Mouse (Mus musculus) limb, embryonic 10.5 days (tissue): ENCODE data around the gene Clasp1. TPM values are rescaled to one million over a fixed set of nuclear protein-coding genes. Genes with fewer than 3 reads are reported as not detected.

ENCODE experiments used
- DNase-seq: peaks from one replicate; pipeline ENCODE4 v3.0.0-alpha.2; 2017; ENCODE audit warnings: low spot score
- H3K27ac ChIP-seq: fragments of 300-500 bp; sonication (generic); 2 replicates; pipeline ENCODE4 v1.5.1; 2016; ENCODE audit warnings: mild to moderate bottlenecking
- H3K27me3 ChIP-seq: fragments of 300-500 bp; sonication (generic); 2 replicates; pipeline ENCODE4 v1.6.1; 2016; ENCODE audit warnings: low read depth, mild to moderate bottlenecking; ENCODE audit not compliant: poor library complexity, severe bottlenecking
- H3K36me3 ChIP-seq: fragments of 300-500 bp; sonication (generic); 2 replicates; pipeline ENCODE4 v1.6.1; 2016; ENCODE audit warnings: mild to moderate bottlenecking, moderate library complexity
- H3K4me1 ChIP-seq: fragments of 300-500 bp; sonication (generic); 2 replicates; pipeline ENCODE4 v1.6.1; 2016
- H3K4me3 ChIP-seq: fragments of 300-500 bp; sonication (generic); 2 replicates; pipeline ENCODE4 v1.5.1; 2016; ENCODE audit warnings: mild to moderate bottlenecking, moderate library complexity
- H3K9me3 ChIP-seq: fragments of 300-500 bp; sonication (generic); replicated peaks from 2 replicates; pipeline ENCODE4 v1.6.1; 2016; ENCODE audit warnings: mild to moderate bottlenecking
- WGBS: fragments of 180-500 bp; shearing (Covaris S2); methylation state at CpG from one replicate; pipeline ENCODE4 v1.1.7; 2016; 5-methylcytosine and 5-hydroxymethylcytosine counted together
- polyA plus RNA-seq: library from polyadenylated mRNA; unstranded; fragments of >200 nt; fragmentation: Nextera tagmentation; extraction: Ambion mirVana; gene quantifications from 2 replicates; pipeline ENCODE4 v1.2.1, GENCODE M21; 2016

Gene Clasp1
- polyA plus RNA-seq, 1 experiment from 2014 or later, result 90.1 TPM

GRCm38 (mm10) chr1:118413169-118413568 is 24.3 kb downstream of the Clasp1 start:
- Histone ChIP-seq H3K27me3 (no peaks in the 10 kb centered on the region), H3K36me3 (peaks cover 26% of the 10 kb centered on the region), H3K9me3 (no peaks in the 10 kb centered on the region), H3K4me3 (no peak overlapping the region), H3K4me1 (no peaks in the 10 kb centered on the region), H3K27ac (no peak overlapping the region)
- 90% methylated on average over 2 of the region's 2 CpGs for WGBS
- DNase-seq, result no peak

GRCm38 (mm10) chr1:118417047-118417730 is 28.3 kb downstream of the Clasp1 start:
- no peak for DNase-seq
- Histone ChIP-seq H3K27me3 (no peaks in the 10 kb centered on the region), H3K36me3 (peaks cover 51% of the 10 kb centered on the region), H3K27ac (no peak overlapping the region), H3K9me3 (no peaks in the 10 kb centered on the region), H3K4me1 (peaks cover 13% of the 10 kb centered on the region), H3K4me3 (no peak overlapping the region)
- WGBS, result 93% methylated on average over 9 of the region's 9 CpGs

- no peaks in the 10 kb centered on the region for H3K9me3 ChIP-seq
- DNase-seq, result no peak
- no peak overlapping the region for H3K27ac ChIP-seq
- WGBS, result 94% methylated on average over 8 of the region's 8 CpGs
- no peaks in the 10 kb centered on the region for H3K27me3 ChIP-seq
- H3K4me3 ChIP-seq, result no peak overlapping the region
- H3K4me1 ChIP-seq, result peaks cover 16% of the 10 kb centered on the region
- H3K36me3 ChIP-seq, result peaks cover 68% of the 10 kb centered on the region
These were observed 30.5 kb downstream of the Clasp1 start for GRCm38 (mm10) chr1:118419399-118419798.

GRCm38 (mm10) chr1:118421149-118421548 is 32.3 kb downstream of the Clasp1 start:
- Histone ChIP-seq H3K4me3 (no peak overlapping the region), H3K36me3 (peaks cover 80% of the 10 kb centered on the region), H3K27me3 (no peaks in the 10 kb centered on the region), H3K9me3 (no peaks in the 10 kb centered on the region), H3K4me1 (peaks cover 16% of the 10 kb centered on the region), H3K27ac (no peak overlapping the region)
- WGBS, result 80% methylated on average over 3 of the region's 3 CpGs
- DNase-seq, result no peak

- Histone ChIP-seq H3K9me3 (no peaks in the 10 kb centered on the region), H3K4me3 (no peak overlapping the region), H3K27ac (no peak overlapping the region), H3K36me3 (peaks cover 76% of the 10 kb centered on the region), H3K27me3 (no peaks in the 10 kb centered on the region), H3K4me1 (peaks cover 16% of the 10 kb centered on the region)
- no peak for DNase-seq
- WGBS, result 94% methylated on average over 6 of the region's 6 CpGs
These were observed 34.0 kb downstream of the Clasp1 start for GRCm38 (mm10) chr1:118422812-118423211.

GRCm38 (mm10) chr1:118425982-118426381 is 37.1 kb downstream of the Clasp1 start:
- Histone ChIP-seq H3K27me3 (no peaks in the 10 kb centered on the region), H3K9me3 (no peaks in the 10 kb centered on the region), H3K36me3 (peaks cover 62% of the 10 kb centered on the region), H3K4me1 (peaks cover 9% of the 10 kb centered on the region; the same call in 1 of the 2 replicates), H3K4me3 (no peak overlapping the region), H3K27ac (no peak overlapping the region)
- DNase-seq, result no peak
- 94% methylated on average over 2 of the region's 2 CpGs for WGBS

GRCm38 (mm10) chr1:118428354-118429084 is 39.7 kb downstream of the Clasp1 start:
- WGBS, result 89% methylated on average over 6 of the region's 6 CpGs
- H3K9me3 ChIP-seq, result no peaks in the 10 kb centered on the region
- H3K27ac ChIP-seq, result no peak overlapping the region
- no peaks in the 10 kb centered on the region for H3K4me1 ChIP-seq
- no peaks in the 10 kb centered on the region for H3K27me3 ChIP-seq
- no peak for DNase-seq
- H3K36me3 ChIP-seq, result peaks cover 48% of the 10 kb centered on the region
- no peak overlapping the region for H3K4me3 ChIP-seq

- Histone ChIP-seq H3K9me3 (no peaks in the 10 kb centered on the region), H3K36me3 (peaks cover 27% of the 10 kb centered on the region), H3K4me1 (no peaks in the 10 kb centered on the region), H3K27ac (no peak overlapping the region), H3K27me3 (no peaks in the 10 kb centered on the region), H3K4me3 (no peak overlapping the region)
- WGBS, result 93% methylated on average over 4 of the region's 4 CpGs
- no peak for DNase-seq
These were observed 42.7 kb downstream of the Clasp1 start for GRCm38 (mm10) chr1:118431548-118431947.

- no peaks in the 10 kb centered on the region for H3K27me3 ChIP-seq
- no peak for DNase-seq
- H3K9me3 ChIP-seq, result no peaks in the 10 kb centered on the region
- 84% methylated on average over 10 of the region's 10 CpGs for WGBS
- H3K36me3 ChIP-seq, result peaks cover 17% of the 10 kb centered on the region
- H3K27ac ChIP-seq, result no peak overlapping the region
- no peaks in the 10 kb centered on the region for H3K4me1 ChIP-seq
- H3K4me3 ChIP-seq, result no peak overlapping the region
These were observed 46.2 kb downstream of the Clasp1 start for GRCm38 (mm10) chr1:118435001-118435473.

- DNase-seq, result no peak
- Histone ChIP-seq H3K36me3 (peaks cover 15% of the 10 kb centered on the region), H3K4me3 (no peak overlapping the region), H3K4me1 (no peaks in the 10 kb centered on the region), H3K27ac (no peak overlapping the region), H3K9me3 (no peaks in the 10 kb centered on the region), H3K27me3 (no peaks in the 10 kb centered on the region)
- 97% methylated on average over 4 of the region's 4 CpGs for WGBS
These were observed 49.0 kb downstream of the Clasp1 start for GRCm38 (mm10) chr1:118437856-118438255.

- peaks cover 10% of the 10 kb centered on the region for H3K36me3 ChIP-seq
These were observed 49.5 kb downstream of the Clasp1 start for GRCm38 (mm10) chr1:118438332-118438731.

GRCm38 (mm10) chr1:118440547-118440946 is 51.7 kb downstream of the Clasp1 start:
- no peaks in the 10 kb centered on the region for H3K4me1 ChIP-seq
- no peak overlapping the region for H3K27ac ChIP-seq
- no peaks in the 10 kb centered on the region for H3K9me3 ChIP-seq
- DNase-seq, result no peak
- no peak overlapping the region for H3K4me3 ChIP-seq
- WGBS, result 94% methylated on average over 1 of the region's 1 CpGs
- peaks cover 7% of the 10 kb centered on the region; the same call in 1 of the 2 replicates for H3K36me3 ChIP-seq
- no peaks in the 10 kb centered on the region for H3K27me3 ChIP-seq

More at GRCm38 (mm10) chr1:118438332-118438731, 49.5 kb downstream of the Clasp1 start:
- Histone ChIP-seq H3K9me3 (no peaks in the 10 kb centered on the region), H3K27ac (no peak overlapping the region), H3K4me3 (no peak overlapping the region), H3K27me3 (no peaks in the 10 kb centered on the region), H3K4me1 (no peaks in the 10 kb centered on the region)
- no peak for DNase-seq

GRCm38 (mm10) chr1:118444420-118444819 is 55.6 kb downstream of the Clasp1 start:
- WGBS, result 86% methylated on average over 7 of the region's 7 CpGs

More at GRCm38 (mm10) chr1:118444420-118444819, 55.6 kb downstream of the Clasp1 start:
- H3K4me3 ChIP-seq, result no peak overlapping the region
- no peak overlapping the region for H3K27ac ChIP-seq
- H3K9me3 ChIP-seq, result no peaks in the 10 kb centered on the region
- H3K4me1 ChIP-seq, result no peaks in the 10 kb centered on the region
- no peaks in the 10 kb centered on the region for H3K27me3 ChIP-seq
- no peak for DNase-seq
- H3K36me3 ChIP-seq, result 0 out of 2 replicates have a peak, but pooled peaks cover 3% of the 10 kb centered on the region
